Mouse (Mus musculus): ENCODE data around the gene Dph3.

GRCm38 (mm10) chr14:32128409-32128808, 42.9 kb upstream of the Dph3 start:
- TF ChIP-seq CTCF (conservative IDR thresholded peaks at IDR 0.05; ENCODE audit: insufficient read depth, insufficient read length, low read depth, low read length) (peak; percentile 19; the same call in 1 of the 2 replicates), POLR2A (IDR thresholded peaks at IDR 0.05; ENCODE audit: low read depth, low read length) (no peak)

Data from kidney, adult 2 months (tissue).